Mouse (Mus musculus): ENCODE data around the gene Fam83c.
"Not testable (repeated sequence)": the region's sequence is repeated elsewhere in the genome, so short reads cannot be mapped to it uniquely, and the experiment has no call there.

The Fam83c gene

DNA sequence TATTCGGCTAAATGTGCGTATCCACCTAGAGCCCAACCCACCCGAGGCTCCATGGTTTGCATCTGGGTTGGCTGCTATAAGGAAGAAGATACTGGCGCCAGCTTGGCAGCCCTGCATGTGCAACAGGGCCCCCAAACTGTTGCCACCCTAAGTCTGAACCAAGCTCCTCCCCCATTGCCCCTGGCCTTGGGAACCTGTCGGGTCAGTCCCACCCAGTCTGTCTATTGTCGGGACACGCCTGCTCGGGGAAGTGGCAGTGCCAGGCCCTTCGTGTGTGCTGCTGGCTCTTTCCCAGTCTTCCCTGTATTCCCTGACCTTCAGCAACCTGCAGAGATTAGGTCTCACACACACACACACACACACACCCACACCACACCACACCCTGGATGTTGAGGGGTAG is at the start of gene Fam83c:
Gene Fam83c (minus strand): TSS at position 123 of the 400 bp plus-strand sequence.
- DNase-seq: no peak

- no peak for DNase-seq
Observed at GRCm38 (mm10) chr2:155882087-155882486, 47.4 kb upstream of the Fam83c start.

DNA sequence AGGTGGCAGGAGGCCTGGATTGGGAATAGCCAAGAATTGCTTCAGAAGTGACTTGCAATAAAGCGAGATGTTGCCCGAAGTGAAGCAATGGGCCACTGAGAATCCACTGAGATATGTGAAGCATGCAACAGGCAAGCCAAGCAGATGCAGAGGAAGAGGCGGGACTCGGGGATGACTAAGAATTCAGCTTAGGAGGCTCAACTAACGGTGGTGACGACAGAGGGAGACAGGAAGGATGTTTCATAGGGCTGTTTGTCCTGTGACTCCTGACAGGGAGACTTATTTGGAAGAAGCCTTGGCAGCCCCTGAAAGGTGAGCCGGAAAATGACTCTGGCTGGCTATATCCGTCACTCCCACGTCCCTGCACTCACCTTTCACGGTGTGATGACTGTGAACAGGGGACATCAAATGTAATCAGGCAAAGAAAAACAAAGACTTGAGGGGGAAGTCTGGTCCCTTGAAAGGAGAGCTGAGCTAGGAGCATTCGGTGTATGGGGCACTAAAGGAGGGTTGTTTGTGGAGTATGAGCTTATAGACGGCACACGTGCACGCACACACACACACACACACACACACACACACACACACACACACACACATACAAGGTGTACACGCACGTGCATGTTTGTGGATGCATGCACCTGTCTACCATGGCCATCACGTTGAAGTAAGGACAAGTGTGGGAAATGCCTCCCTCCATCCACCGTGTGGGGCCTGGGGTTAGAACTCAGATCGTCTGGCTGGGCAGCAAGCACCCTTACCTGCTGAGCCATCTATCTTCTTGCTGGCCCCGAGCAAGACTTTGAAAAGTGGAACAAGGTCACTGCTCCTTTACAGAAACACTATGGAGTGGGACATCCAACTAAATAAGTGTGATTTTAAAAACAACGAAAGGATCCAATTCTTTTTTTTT is 44.6 kb upstream of the Fam83c start:
- DNase-seq: no peak

DNA sequence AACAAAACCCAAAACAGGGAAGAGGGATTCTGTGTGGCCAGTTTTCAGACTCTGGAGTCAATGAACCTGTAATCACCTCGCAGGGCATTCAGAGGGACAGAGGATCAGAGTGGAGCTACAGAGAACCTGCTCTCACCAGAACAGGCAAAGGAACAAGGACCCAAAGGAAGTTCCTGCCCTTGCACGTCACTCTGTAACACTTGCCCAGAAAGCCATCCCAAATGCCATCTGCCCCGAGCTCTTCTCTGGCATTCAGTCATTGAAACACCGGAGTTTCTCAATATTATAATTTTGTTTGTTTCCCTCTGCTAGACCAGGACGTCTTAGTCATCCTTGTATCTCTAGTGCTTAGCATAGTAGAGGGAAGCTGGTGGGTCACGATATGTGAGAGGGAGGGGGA is 39.0 kb upstream of the Fam83c start:
- DNase-seq: no peak

DNA sequence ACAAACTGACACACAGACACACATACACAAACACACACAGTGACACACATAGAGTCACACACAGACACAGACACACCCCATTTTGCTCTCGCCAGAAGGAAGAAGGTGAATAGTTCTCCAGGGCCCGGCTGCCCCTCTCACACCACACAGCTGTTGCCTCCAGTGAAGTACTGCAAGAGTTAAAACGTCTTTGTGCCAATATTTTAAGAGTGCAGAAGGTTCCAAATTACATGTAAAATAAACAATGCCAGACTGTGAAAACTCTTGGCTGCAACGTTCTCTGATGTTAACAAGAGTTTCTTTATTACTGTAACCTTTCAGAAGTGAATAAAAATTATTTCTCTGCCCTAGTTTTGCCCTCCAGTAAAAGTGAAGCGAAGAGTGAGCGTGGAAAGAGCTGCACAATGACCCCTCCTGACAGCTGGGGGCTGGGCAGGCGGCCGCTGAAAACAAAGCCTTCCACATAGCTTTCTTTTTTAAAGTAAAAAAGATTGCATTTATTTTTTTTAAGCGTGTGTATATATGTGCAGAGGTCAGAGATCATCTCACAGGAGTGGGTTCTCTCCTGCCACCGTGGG is 38.4 kb upstream of the Fam83c start:
- DNase-seq: no peak

DNA sequence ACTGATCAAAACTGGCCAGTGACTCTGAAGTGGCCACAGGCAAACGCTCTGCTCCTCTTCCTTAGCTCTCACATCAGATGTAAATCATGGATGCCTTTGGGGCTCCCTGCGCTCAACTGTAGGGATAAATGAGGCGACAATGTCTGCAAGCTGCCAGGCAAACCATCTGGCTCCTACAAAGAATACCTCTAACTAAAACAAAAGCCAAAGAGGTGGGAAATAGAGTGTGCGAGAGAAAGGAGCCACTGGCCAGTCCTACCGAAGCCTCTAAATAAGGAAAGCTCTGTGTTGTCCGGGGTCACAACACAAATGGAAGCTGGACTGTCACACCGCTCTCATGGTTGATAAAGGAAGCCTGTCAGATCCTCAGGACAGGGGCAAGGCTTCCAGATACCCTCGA is 37.8 kb upstream of the Fam83c start:
- no peak for DNase-seq

GRCm38 (mm10) chr2:155869772-155870171 is 35.1 kb upstream of the Fam83c start:
- DNase-seq: no peak

- no peak for DNase-seq
Observed at GRCm38 (mm10) chr2:155868320-155868719, 33.7 kb upstream of the Fam83c start.

DNA sequence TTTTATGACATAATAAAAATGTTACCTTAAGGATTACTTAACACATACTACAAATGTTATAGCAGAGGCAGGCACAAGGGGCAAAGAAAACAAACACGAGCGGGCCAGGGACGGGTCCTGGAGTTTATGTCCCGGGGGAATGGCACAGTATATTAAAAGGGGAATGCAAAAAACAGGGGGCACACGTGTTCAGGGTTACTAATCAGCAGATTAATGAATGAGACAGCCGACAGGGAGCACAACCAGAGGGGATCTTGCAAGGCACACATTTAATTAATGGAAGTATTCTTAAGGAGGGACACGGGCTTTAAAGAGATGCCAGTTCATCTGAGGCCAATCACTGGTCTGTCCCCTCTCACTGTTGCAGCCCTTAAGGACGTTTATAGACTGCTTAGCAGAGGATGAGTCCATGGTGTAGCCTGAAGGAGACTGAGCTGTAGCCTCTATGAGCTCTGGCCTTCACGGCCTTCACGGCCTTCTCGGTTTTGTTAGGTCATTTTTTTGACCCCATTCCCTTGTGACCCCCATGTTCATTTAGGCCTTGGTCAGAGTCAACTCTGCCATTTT is 28.7 kb upstream of the Fam83c start:
- no peak for DNase-seq

DNA sequence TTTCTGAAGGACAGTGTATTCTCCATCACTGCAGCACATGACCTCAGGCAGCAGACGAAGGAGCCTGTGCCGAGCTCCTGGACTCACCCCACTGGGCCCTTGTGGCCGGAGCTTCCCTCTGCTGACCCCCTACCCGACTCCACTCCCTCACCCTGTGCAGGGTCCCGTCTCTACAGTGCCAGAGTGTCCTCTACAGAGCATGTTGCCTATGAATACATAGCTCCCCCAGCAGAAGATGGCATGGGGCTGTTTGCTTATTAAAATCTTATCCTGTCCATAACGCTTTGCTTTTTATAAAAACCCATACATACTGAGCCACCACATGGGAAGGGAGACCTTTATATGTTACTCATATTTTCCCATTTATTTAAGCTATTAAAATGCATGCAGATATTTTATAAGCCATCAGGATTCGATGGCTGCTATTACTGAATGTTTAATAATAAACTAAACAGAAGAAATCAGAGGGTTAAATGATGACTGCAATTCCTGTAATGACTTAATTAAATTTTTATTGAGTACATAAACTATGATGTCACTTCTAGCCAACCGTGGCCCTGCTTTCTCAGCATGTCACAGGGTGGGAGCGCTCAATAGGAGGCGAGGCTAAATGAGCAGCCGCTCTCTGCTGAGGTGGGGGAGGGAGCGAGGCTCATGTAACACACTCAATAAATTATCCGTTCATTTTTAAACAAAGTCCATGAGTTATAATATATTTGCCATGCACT is 28.1 kb upstream of the Fam83c start:
- peak in 1 of 2 experiments; percentile 53 for DNase-seq

GRCm38 (mm10) chr2:155861581-155861980 is 26.9 kb upstream of the Fam83c start:
- no peak for DNase-seq

DNA sequence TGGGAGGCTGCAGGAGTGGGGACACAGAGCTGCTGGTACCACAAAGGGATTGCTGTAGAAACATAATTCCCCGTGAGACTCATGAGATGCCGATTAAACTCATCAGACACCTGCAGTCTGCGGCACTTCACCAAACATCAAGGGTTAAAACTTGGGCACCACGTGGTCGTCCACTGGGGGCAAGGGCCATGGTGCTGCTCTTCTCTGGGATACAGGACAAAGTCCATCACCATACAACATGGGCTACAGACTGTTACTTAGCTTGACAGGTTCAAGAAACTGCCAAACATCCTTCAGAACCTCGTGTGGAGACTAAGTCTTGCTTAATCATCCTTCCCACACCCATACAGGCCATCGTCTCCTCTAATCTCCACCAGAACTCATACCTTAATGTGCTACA is 25.4 kb upstream of the Fam83c start:
- no peak for DNase-seq

DNA sequence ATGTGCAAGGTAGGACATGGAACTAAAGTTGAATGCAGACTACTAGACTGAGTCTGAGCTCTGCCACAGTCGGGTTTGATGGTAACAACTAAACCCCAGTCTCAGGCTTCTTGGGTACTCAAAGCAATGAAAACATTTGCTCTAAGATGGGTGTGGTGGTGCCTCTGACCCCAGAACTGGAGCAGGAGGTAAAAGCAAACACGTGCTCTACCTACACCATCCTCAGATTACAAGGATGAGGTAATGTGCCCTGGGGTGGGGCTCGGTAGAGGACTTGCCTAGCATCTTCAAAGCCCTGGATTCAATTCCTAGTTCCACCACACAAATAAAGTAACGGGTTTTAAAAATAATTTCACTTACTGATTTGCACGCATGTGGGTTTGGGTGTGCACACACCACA is 17.9 kb upstream of the Fam83c start:
- no peak for DNase-seq

DNA sequence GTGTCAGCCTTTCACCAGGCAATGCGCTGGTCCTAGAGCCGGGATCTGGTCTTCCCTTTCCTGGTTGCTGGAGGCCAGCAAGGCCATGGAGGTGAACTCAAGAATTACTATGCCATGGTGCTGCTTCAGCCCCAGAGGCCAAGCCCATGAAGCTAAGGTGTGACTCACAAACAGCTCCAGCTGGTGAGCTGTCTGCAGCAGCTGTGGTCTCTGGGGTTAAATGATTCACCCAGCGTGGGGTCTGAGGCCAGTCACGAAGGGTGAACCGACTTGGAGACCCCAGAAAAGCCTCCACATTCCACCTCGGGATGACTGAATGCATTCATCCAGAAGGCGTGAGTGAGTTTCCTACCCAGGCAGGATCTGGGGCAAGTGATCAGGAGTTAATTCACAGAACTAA is 15.5 kb upstream of the Fam83c start:
- no peak for DNase-seq

GRCm38 (mm10) chr2:155849464-155849863 is 14.8 kb upstream of the Fam83c start:
- no peak for DNase-seq

DNA sequence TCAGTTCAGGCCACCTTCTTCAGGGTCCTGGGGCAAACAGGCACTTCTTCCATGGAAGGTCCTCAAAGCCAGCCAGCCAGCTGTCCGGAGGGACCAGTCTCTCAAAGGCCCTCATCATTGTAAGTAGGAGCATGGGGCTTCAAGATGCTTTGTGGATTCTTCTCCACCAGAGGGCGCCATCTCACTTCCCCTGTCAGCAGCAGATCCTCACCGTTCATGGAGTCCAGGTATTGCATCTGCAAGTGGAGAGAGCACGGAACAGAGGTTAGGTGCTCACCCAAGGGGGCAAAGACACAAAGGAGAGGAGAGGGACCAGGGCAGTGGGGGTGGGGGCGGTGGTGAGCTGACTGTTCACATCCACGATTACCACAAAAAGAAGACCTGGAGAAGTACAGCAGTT is 13.6 kb upstream of the Fam83c start:
- DNase-seq: peak; percentile 67 to 84

- no peak for DNase-seq
Observed at GRCm38 (mm10) chr2:155846930-155847329, 12.3 kb upstream of the Fam83c start.

- DNase-seq: no peak
Observed at GRCm38 (mm10) chr2:155838961-155839360, 4.3 kb upstream of the Fam83c start.

DNA sequence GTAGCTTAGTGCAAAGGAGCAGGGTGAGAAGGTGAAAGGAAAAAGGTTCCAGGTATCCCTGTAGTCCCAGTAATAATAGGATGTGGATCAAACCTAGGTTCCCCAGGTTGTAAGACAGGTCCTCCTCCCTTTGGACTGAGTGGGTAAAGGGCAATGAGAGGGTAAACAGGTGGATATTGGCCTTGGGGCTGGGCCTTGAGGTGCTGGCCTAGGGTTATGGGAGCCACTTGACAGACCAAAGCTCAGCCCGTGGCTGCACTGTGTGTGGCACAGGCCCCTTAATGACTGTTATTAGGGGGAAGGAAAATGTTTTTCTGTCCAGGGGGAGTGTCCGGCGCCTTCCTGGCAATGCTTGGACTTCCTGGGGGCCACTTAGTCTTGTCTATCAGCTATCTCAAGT is 3.3 kb upstream of the Fam83c start:
- DNase-seq: no peak

DNA sequence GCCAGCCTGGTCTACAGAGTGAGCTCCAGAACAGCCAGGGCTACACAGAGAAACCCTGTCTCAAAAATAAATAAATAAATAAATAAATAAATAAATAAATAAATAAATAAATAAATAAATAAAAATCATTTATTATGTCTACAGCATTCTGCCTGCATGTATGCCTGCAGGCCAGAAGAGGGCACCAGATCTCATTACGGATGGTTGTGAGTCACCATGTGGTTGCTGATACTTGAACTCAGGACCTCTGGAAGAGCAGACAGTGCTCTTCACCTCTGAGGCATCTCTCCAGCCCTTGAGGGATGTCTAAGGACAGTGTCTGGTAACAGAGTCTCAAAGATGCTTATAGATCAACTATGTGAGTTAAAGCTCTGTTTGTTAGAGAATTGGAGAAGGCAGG is 2.6 kb downstream of the Fam83c start:
- DNase-seq: not testable (repeated sequence)

DNA sequence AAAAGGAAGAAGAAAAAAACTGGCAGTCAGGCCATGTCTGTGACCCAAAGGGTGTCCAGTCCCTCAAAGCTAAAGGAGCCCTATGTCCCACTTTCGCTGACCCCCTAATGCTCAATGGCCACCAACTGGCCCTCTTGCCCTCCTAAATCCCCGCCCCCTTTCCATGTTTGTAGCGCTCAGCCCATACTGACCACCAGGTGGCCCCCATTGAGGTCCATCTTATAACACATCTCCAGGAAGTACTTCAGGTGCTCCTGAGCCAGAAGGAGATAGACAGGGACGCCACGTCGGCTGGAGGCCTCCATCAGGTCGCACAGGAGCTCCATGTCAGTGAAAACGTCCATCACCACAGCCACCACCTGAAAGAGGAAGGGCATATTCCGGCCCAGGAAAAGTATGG is 3.4 kb downstream of the Fam83c start:
- peak in 1 of 2 experiments; percentile 26 for DNase-seq

- no peak for DNase-seq
Observed at GRCm38 (mm10) chr2:155830841-155831240, 3.8 kb downstream of the Fam83c start.
